Mouse (Mus musculus): ENCODE results near the gene Msi2. TPM values are rescaled to one million over a fixed set of nuclear protein-coding genes. Genes with fewer than 3 reads are reported as not detected.

Gene Msi2
- total and polyA plus RNA-seq, 2 experiments from 2014 or later, result 22.1 to 94.6 TPM

DNA sequence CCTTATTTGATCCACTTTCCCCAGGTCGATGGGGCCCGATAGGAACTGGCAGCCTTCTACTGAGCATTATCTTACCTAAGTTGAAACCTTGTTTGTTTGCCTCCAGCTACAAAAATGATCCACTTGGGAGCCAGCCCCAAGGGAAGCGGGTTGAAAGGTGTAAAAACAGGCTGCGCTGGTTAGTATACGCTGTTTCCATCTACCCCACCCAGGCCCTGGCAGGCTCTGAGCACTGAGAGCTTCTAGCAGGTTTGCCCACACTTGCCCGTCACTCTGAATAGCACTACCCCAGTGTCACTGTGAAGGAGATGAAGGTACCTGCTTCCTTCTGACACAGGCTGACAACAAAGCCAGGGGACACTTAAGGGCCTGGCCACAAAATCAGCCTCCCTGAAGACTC is 17.3 kb downstream of the Msi2 start:
- ATAC-seq (ENCODE audit: insufficient read depth, low read depth) (no peak), DNase-seq (ENCODE audit: low spot score) (no peak)
- Histone ChIP-seq H3K36me3 (replicated peaks; ENCODE audit: control insufficient read depth, insufficient read depth, low read length) (peaks cover 36% of the 10 kb centered on the region), H3K27ac (ENCODE audit: low read depth) (no peak overlapping the region), H3K9ac (replicated peaks; ENCODE audit: low read depth, low read length) (no peak overlapping the region), H3K4me3 (ENCODE audit: low read depth, low read length) (no peak overlapping the region), H3K4me2 (ENCODE audit: low read depth, low read length) (no peak overlapping the region), H3K27me3 (ENCODE audit: control insufficient read depth, insufficient read depth, low read length) (no peaks in the 10 kb centered on the region), H3K9me3 (replicated peaks; ENCODE audit: control insufficient read depth, low read length) (no peaks in the 10 kb centered on the region), H3K4me1 (ENCODE audit: control insufficient read depth, insufficient read depth) (peaks cover 8% of the 10 kb centered on the region; the same call in 1 of the 2 replicates)
- TF ChIP-seq EP300 (IDR thresholded peaks at IDR 0.05; ENCODE audit: low read depth) (no peak), CTCF (IDR thresholded peaks at IDR 0.05; ENCODE audit: low read depth) (no peak)
- 92% methylated on average over 6 of the region's 6 CpGs for WGBS

DNA sequence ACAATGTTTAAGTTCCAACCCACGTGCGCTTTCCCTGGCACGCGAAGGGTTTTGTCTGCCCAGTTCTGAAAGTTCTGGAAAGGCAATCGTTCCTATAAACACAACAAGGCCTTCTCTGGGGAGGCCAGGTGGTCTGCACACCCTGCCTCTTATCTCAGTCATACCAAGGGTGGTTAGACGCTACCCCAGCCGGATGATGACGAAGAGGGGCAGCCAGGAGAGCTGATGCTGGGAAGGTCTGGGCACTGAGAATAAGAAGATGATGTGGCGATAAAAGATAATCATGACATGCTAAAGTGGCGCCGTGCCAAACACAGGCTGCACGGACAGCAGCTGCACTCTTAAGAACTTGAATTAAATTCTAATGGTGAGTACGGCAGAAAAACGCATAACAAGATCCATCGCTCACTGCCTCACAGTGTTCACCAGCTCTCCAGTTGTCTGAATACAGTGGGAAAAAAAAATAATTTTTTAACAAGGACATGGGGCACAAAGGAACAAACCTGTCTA is 18.1 kb downstream of the Msi2 start:
- Histone ChIP-seq H3K9me3 (replicated peaks; ENCODE audit: control insufficient read depth, low read length) (no peaks in the 10 kb centered on the region), H3K36me3 (replicated peaks; ENCODE audit: control insufficient read depth, insufficient read depth, low read length) (peaks cover 43% of the 10 kb centered on the region), H3K4me3 (ENCODE audit: low read depth, low read length) (no peak overlapping the region), H3K4me2 (ENCODE audit: low read depth, low read length) (no peak overlapping the region), H3K27me3 (ENCODE audit: control insufficient read depth, insufficient read depth, low read length) (no peaks in the 10 kb centered on the region), H3K9ac (replicated peaks; ENCODE audit: low read depth, low read length) (no peak overlapping the region), H3K27ac (ENCODE audit: low read depth) (no peak overlapping the region), H3K4me1 (ENCODE audit: control insufficient read depth, insufficient read depth) (peaks cover 15% of the 10 kb centered on the region; the same call in 1 of the 2 replicates)
- WGBS, result 78% methylated on average over 15 of the region's 15 CpGs
- no peak for DNase-seq (ENCODE audit: low spot score)
- no peak for TF ChIP-seq CTCF (IDR thresholded peaks at IDR 0.05; ENCODE audit: low read depth)
- no peak for TF ChIP-seq EP300 (IDR thresholded peaks at IDR 0.05; ENCODE audit: low read depth)
- no peak for ATAC-seq (ENCODE audit: insufficient read depth, low read depth)

DNA sequence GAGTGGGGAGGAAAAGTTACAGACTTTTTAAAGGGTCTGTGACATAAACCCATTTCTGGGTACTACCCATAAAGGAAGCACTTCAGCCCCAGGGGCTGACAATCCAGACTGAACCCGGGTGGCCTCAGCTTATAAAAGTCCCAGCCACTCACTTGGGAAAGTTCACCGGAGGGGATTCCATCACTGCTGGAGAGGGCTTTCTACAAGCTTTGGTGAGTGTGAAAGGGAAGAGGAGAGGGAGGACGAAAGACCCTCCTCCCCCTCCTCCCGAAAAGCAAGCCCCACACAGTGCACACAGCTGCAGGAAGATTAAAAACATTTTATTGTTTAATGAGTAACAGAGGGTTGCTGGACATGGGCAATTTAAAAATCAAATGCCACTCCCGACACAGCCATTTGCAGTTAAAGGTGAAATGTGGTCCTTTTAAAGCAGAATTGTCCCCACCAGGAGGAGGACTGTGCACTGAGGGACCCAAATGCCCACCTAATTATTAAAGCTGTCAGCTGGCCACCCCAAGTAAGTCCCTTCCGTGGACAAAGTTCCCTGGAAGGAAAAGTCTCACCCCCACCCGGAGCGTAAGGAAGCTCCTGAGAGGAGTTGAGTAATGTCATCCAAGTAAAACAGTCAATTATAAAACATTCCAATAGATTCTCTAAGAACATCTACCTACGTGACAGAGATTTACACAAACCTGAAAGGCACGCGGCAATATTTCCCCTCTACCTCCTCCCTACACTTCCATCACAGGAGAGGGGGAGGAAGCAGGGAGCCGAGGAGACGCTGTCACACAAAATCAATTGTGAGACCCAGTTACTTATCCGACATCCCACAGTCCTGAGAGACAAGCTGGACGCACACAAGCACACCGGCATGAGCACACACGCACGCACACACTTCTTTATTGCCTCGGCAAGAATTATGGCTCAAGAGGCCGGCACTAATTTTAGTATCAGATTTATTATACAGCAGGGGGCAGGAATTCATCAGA is 24.1 kb downstream of the Msi2 start:
- no peaks in the 10 kb centered on the region for H3K9me3 ChIP-seq (replicated peaks; ENCODE audit: control insufficient read depth, low read length)
- H3K27me3 ChIP-seq (ENCODE audit: control insufficient read depth, insufficient read depth, low read length), result no peaks in the 10 kb centered on the region
- no peak overlapping the region for H3K4me3 ChIP-seq (ENCODE audit: low read depth, low read length)
- H3K9ac ChIP-seq (replicated peaks; ENCODE audit: low read depth, low read length), result no peak overlapping the region
- peaks cover 18% of the 10 kb centered on the region; the same call in 1 of the 2 replicates for H3K36me3 ChIP-seq (replicated peaks; ENCODE audit: control insufficient read depth, insufficient read depth, low read length)
- 42% methylated on average over 20 of the region's 20 CpGs for WGBS
- TF ChIP-seq EP300 (IDR thresholded peaks at IDR 0.05; ENCODE audit: low read depth) (no peak), CTCF (IDR thresholded peaks at IDR 0.05; ENCODE audit: low read depth) (no peak)
- peaks cover 55% of the 10 kb centered on the region for H3K4me1 ChIP-seq (ENCODE audit: control insufficient read depth, insufficient read depth)
- no peak overlapping the region for H3K4me2 ChIP-seq (ENCODE audit: low read depth, low read length)
- no peak for DNase-seq (ENCODE audit: low spot score)
- ATAC-seq (ENCODE audit: insufficient read depth, low read depth), result no peak
- H3K27ac ChIP-seq (ENCODE audit: low read depth), result 0 out of 2 replicates have a peak overlapping the region, but pooled peaks have one; percentile 7

- Histone ChIP-seq H3K4me1 (ENCODE audit: control insufficient read depth, insufficient read depth) (peaks cover 55% of the 10 kb centered on the region), H3K4me2 (ENCODE audit: low read depth, low read length) (peak overlapping the region; percentile 1; the same call in 1 of the 2 replicates), H3K4me3 (ENCODE audit: low read depth, low read length) (no peak overlapping the region), H3K27me3 (ENCODE audit: control insufficient read depth, insufficient read depth, low read length) (no peaks in the 10 kb centered on the region), H3K9me3 (replicated peaks; ENCODE audit: control insufficient read depth, low read length) (no peaks in the 10 kb centered on the region), H3K36me3 (replicated peaks; ENCODE audit: control insufficient read depth, insufficient read depth, low read length) (peaks cover 16% of the 10 kb centered on the region; the same call in 1 of the 2 replicates), H3K9ac (replicated peaks; ENCODE audit: low read depth, low read length) (no peak overlapping the region), H3K27ac (ENCODE audit: low read depth) (peak overlapping the region; percentile 7; the same call in 1 of the 2 replicates)
- ATAC-seq (ENCODE audit: insufficient read depth, low read depth), result no peak
- WGBS, result 53% methylated on average over 13 of the region's 13 CpGs
- DNase-seq (ENCODE audit: low spot score), result no peak
- TF ChIP-seq CTCF (IDR thresholded peaks at IDR 0.05; ENCODE audit: low read depth) (no peak), EP300 (IDR thresholded peaks at IDR 0.05; ENCODE audit: low read depth) (no peak)
These were observed 25.1 kb downstream of the Msi2 start for GRCm38 (mm10) chr11:88693002-88693769.

- peak; percentile 77 for DNase-seq (ENCODE audit: low spot score)
- no peak overlapping the region for H3K4me2 ChIP-seq (ENCODE audit: low read depth, low read length)
- WGBS, result 9% methylated on average over 8 of the region's 10 CpGs
These were observed 25.9 kb downstream of the Msi2 start for GRCm38 (mm10) chr11:88692374-88692773.

More at GRCm38 (mm10) chr11:88692374-88692773, 25.9 kb downstream of the Msi2 start:
- Histone ChIP-seq H3K27ac (ENCODE audit: low read depth) (peak overlapping the region; percentile 56), H3K27me3 (ENCODE audit: control insufficient read depth, insufficient read depth, low read length) (no peaks in the 10 kb centered on the region), H3K36me3 (replicated peaks; ENCODE audit: control insufficient read depth, insufficient read depth, low read length) (peaks cover 22% of the 10 kb centered on the region; the same call in 1 of the 2 replicates), H3K9me3 (replicated peaks; ENCODE audit: control insufficient read depth, low read length) (no peaks in the 10 kb centered on the region), H3K9ac (replicated peaks; ENCODE audit: low read depth, low read length) (no peak overlapping the region), H3K4me1 (ENCODE audit: control insufficient read depth, insufficient read depth) (peaks cover 56% of the 10 kb centered on the region), H3K4me3 (ENCODE audit: low read depth, low read length) (no peak overlapping the region)
- TF ChIP-seq EP300 (IDR thresholded peaks at IDR 0.05; ENCODE audit: low read depth), result no peak
- TF ChIP-seq CTCF (IDR thresholded peaks at IDR 0.05; ENCODE audit: low read depth), result no peak; the same call in 1 of the 2 replicates
- ATAC-seq (ENCODE audit: insufficient read depth, low read depth), result peak; percentile 86
